Mouse (Mus musculus): ENCODE measurements around the gene Gabrb2. TPM values are rescaled to one million over a fixed set of nuclear protein-coding genes. Genes with fewer than 3 reads are reported as not detected.

Gabrb2 gene
- total RNA-seq, 2 experiments from 2014 or later, result 1.1 to 1.5 TPM

GRCm38 (mm10) chr11:42535286-42535685 is 115.7 kb downstream of the Gabrb2 start:
- no peak for DNase-seq

- no peak for DNase-seq
Observed at GRCm38 (mm10) chr11:42535861-42536260, 116.3 kb downstream of the Gabrb2 start.

GRCm38 (mm10) chr11:42542861-42543260 is 123.3 kb downstream of the Gabrb2 start:
- DNase-seq, result no peak

GRCm38 (mm10) chr11:42566023-42566422 is 146.5 kb downstream of the Gabrb2 start:
- no peak for DNase-seq

GRCm38 (mm10) chr11:42571467-42571866 is 151.9 kb downstream of the Gabrb2 start:
- DNase-seq, result no peak

- DNase-seq, result no peak
Observed at GRCm38 (mm10) chr11:42575146-42575873, 155.8 kb downstream of the Gabrb2 start.

- no peak for DNase-seq
Observed at GRCm38 (mm10) chr11:42579804-42580203, 160.2 kb downstream of the Gabrb2 start.

GRCm38 (mm10) chr11:42581123-42581522 is 161.6 kb downstream of the Gabrb2 start:
- DNase-seq, result no peak

GRCm38 (mm10) chr11:42581753-42582152 is 162.2 kb downstream of the Gabrb2 start:
- no peak for DNase-seq

GRCm38 (mm10) chr11:42592418-42592817 is 172.9 kb downstream of the Gabrb2 start:
- DNase-seq, result no peak

- peak; percentile 20 for DNase-seq
Observed at GRCm38 (mm10) chr11:42606225-42606624, 186.7 kb downstream of the Gabrb2 start.

- DNase-seq, result no peak
Observed at GRCm38 (mm10) chr11:42609128-42609763, 189.7 kb downstream of the Gabrb2 start.

- no peak for DNase-seq
Observed at GRCm38 (mm10) chr11:42618195-42618594, 198.6 kb downstream of the Gabrb2 start.

GRCm38 (mm10) chr11:42621109-42621508 is 201.6 kb downstream of the Gabrb2 start:
- DNase-seq, result no peak

GRCm38 (mm10) chr11:42650111-42650510 is 230.6 kb downstream of the Gabrb2 start:
- no peak for DNase-seq

- DNase-seq, result no peak
Observed at GRCm38 (mm10) chr11:42651572-42651971, 232.0 kb downstream of the Gabrb2 start.

GRCm38 (mm10) chr11:42654189-42654588 is 234.6 kb downstream of the Gabrb2 start:
- no peak for DNase-seq

GRCm38 (mm10) chr11:42668657-42669056 is 249.1 kb downstream of the Gabrb2 start:
- no peak for DNase-seq

Other genes starting within 250 kb of the Gabrb2 start
- 1 to 10 TPM; 2.3 to 4.7 TPM for gene Gabra1, start 236.8 kb upstream of the Gabrb2 start, total RNA-seq (2021)
- gene Gabra6, start 98.7 kb upstream of the Gabrb2 start, total RNA-seq (2021), result not detected

Measured in adrenal gland, postnatal 10 days (tissue).